Mouse (Mus musculus): ENCODE results near the gene Ap3b2. TPM values are rescaled to one million over a fixed set of nuclear protein-coding genes. Genes with fewer than 3 reads are reported as not detected.
"Not testable (repeated sequence)": the region's sequence is repeated elsewhere in the genome, so short reads cannot be mapped to it uniquely, and the experiment has no call there.

Ap3b2 gene
- total and polyA plus RNA-seq, 3 experiments = not detected

- H3K36me3 ChIP-seq (replicated peaks in 1 of 2; ENCODE audit: control insufficient read depth in 1 of 2, insufficient read depth in 1 of 2, low read length in 1 of 2); H3K4me2 ChIP-seq (ENCODE audit: insufficient read depth, low read depth, poor library complexity, severe bottlenecking); H3K27ac ChIP-seq (ENCODE audit: insufficient read depth, low read depth); H3K4me1 ChIP-seq (ENCODE audit: control insufficient read depth in 1 of 2, insufficient read depth in 2 of 2); H3K9ac ChIP-seq (ENCODE audit: insufficient read depth, low read depth); H3K79me2 ChIP-seq (replicated peaks; ENCODE audit: control insufficient read depth, extremely low read depth, insufficient read depth, poor library complexity, severe bottlenecking); dilution Hi-C loops (cut with MboI; ENCODE audit: extremely low pct_ligation_motif_present, extremely low pct_unique_long_range_greater_than_20kb, low sequenced_read_pairs); DNase-seq (ENCODE audit: extremely low read depth); in situ Hi-C loops (cut with MboI; ENCODE audit: low pct_ligation_motif_present, low pct_unique_long_range_greater_than_20kb, low sequenced_read_pairs); H3K4me3 ChIP-seq (replicated peaks in 1 of 3; ENCODE audit: low read depth in 2 of 3, low read length in 2 of 3, poor library complexity in 1 of 3); H3K9me3 ChIP-seq (replicated peaks; ENCODE audit: low read length): not testable (repeated sequence)
- peaks cover 39% of the 10 kb centered on the region for H3K27me3 ChIP-seq (replicated peaks)
- peak; percentile 5 for TF ChIP-seq RAD21 (IDR thresholded peaks at IDR 0.05; ENCODE audit: low read depth, low read length)
- peak in 1 of 2 experiments; percentile 23; a peak in 2 of 4 replicates for TF ChIP-seq CTCF (conservative IDR thresholded peaks at IDR 0.05 in 1 of 2, IDR thresholded peaks at IDR 0.05 in 1 of 2; ENCODE audit: low read depth in 2 of 2, low read length in 2 of 2)
These were observed 15.5 kb downstream of the Ap3b2 start for GRCm38 (mm10) chr7:81478261-81478660.

GRCm38 (mm10) chr7:81476833-81477232, 16.9 kb downstream of the Ap3b2 start:
- Histone ChIP-seq H3K27me3 (replicated peaks) (peaks cover 45% of the 10 kb centered on the region), H3K4me3 (replicated peaks in 1 of 3; ENCODE audit: low read depth in 2 of 3, low read length in 2 of 3, poor library complexity in 1 of 3) (no peak overlapping the region), H3K36me3 (replicated peaks in 1 of 2; ENCODE audit: control insufficient read depth in 1 of 2, insufficient read depth in 1 of 2, low read length in 1 of 2) (no peaks in the 10 kb centered on the region), H3K9ac (ENCODE audit: insufficient read depth, low read depth) (no peak overlapping the region), H3K4me1 (ENCODE audit: control insufficient read depth in 1 of 2, insufficient read depth in 2 of 2) (no peaks in the 10 kb centered on the region), H3K79me2 (replicated peaks; ENCODE audit: control insufficient read depth, extremely low read depth, insufficient read depth, poor library complexity, severe bottlenecking) (no peaks in the 10 kb centered on the region), H3K4me2 (ENCODE audit: insufficient read depth, low read depth, poor library complexity, severe bottlenecking) (no peak overlapping the region), H3K27ac (ENCODE audit: insufficient read depth, low read depth) (no peak overlapping the region), H3K9me3 (replicated peaks; ENCODE audit: low read length) (no peaks in the 10 kb centered on the region)
- DNase-seq (ENCODE audit: extremely low read depth) = no peak
- no peak for TF ChIP-seq E2F4 (IDR thresholded peaks at IDR 0.05; ENCODE audit: insufficient replicate concordance, low read depth, low read length)
- no peak for TF ChIP-seq ZC3H11A (IDR thresholded peaks at IDR 0.05; ENCODE audit: low read depth, low read length)
- TF ChIP-seq NRF1 (IDR thresholded peaks at IDR 0.05; ENCODE audit: low read depth, low read length) = no peak
- no peak for TF ChIP-seq ZMIZ1 (IDR thresholded peaks at IDR 0.05; ENCODE audit: low read depth, low read length)
- TF ChIP-seq MAFK (IDR thresholded peaks at IDR 0.05; ENCODE audit: insufficient replicate concordance, low read length) = no peak
- no peak for TF ChIP-seq GABPA (IDR thresholded peaks at IDR 0.05; ENCODE audit: insufficient replicate concordance, low read depth, low read length)
- dilution Hi-C loops (cut with MboI; ENCODE audit: extremely low pct_ligation_motif_present, extremely low pct_unique_long_range_greater_than_20kb, low sequenced_read_pairs) = no loop called here
- in situ Hi-C loops (cut with MboI; ENCODE audit: low pct_ligation_motif_present, low pct_unique_long_range_greater_than_20kb, low sequenced_read_pairs) = no loop called here

GRCm38 (mm10) chr7:81475221-81475620, 18.5 kb downstream of the Ap3b2 start:
- no peaks in the 10 kb centered on the region for H3K9me3 ChIP-seq (replicated peaks; ENCODE audit: low read length)

More at GRCm38 (mm10) chr7:81475221-81475620, 18.5 kb downstream of the Ap3b2 start:
- no peaks in the 10 kb centered on the region for H3K36me3 ChIP-seq (replicated peaks in 1 of 2; ENCODE audit: control insufficient read depth in 1 of 2, insufficient read depth in 1 of 2, low read length in 1 of 2)
- H3K27me3 ChIP-seq (replicated peaks) = peaks cover 61% of the 10 kb centered on the region
- no peak overlapping the region for H3K4me3 ChIP-seq (replicated peaks in 1 of 3; ENCODE audit: low read depth in 2 of 3, low read length in 2 of 3, poor library complexity in 1 of 3)
- no peak for DNase-seq (ENCODE audit: extremely low read depth)
- H3K4me1 ChIP-seq (ENCODE audit: control insufficient read depth in 1 of 2, insufficient read depth in 2 of 2) = no peaks in the 10 kb centered on the region
- no peak for TF ChIP-seq ZKSCAN1 (IDR thresholded peaks at IDR 0.05; ENCODE audit: borderline replicate concordance, low read depth, low read length)
- TF ChIP-seq MEF2A (IDR thresholded peaks at IDR 0.05; ENCODE audit: borderline replicate concordance, low read depth, low read length) = no peak
- no peak for TF ChIP-seq GABPA (IDR thresholded peaks at IDR 0.05; ENCODE audit: insufficient replicate concordance, low read depth, low read length)
- TF ChIP-seq TCF12 (IDR thresholded peaks at IDR 0.05; ENCODE audit: low read depth, low read length) = no peak
- TF ChIP-seq NRF1 (IDR thresholded peaks at IDR 0.05; ENCODE audit: low read depth, low read length) = no peak
- no peak for TF ChIP-seq POLR2AphosphoS2 (IDR thresholded peaks at IDR 0.05; ENCODE audit: low read depth, low read length)
- in situ Hi-C loops (cut with MboI; ENCODE audit: low pct_ligation_motif_present, low pct_unique_long_range_greater_than_20kb, low sequenced_read_pairs) = no loop called here
- no peak overlapping the region for H3K27ac ChIP-seq (ENCODE audit: insufficient read depth, low read depth)
- no peaks in the 10 kb centered on the region for H3K79me2 ChIP-seq (replicated peaks; ENCODE audit: control insufficient read depth, extremely low read depth, insufficient read depth, poor library complexity, severe bottlenecking)
- dilution Hi-C loops (cut with MboI; ENCODE audit: extremely low pct_ligation_motif_present, extremely low pct_unique_long_range_greater_than_20kb, low sequenced_read_pairs) = no loop called here
- no peak overlapping the region for H3K4me2 ChIP-seq (ENCODE audit: insufficient read depth, low read depth, poor library complexity, severe bottlenecking)
- H3K9ac ChIP-seq (ENCODE audit: insufficient read depth, low read depth) = no peak overlapping the region

Data from CH12.LX (cell line).